Mouse (Mus musculus) Patski (cell line): ENCODE results near the gene E2f8. TPM values are rescaled to one million over a fixed set of nuclear protein-coding genes. Genes with fewer than 3 reads are reported as not detected.
A peak's percentile ranks its signal among the peaks of the same experiment; 100 is the strongest.

Experiments used
- ATAC-seq: fragments of 100-300 bp; one replicate; pipeline ENCODE4 v1.8.0; 2021
- CTCF ChIA-PET: fragments of 350-600 bp; sonication (Branson Sonifier 250); formaldehyde crosslinking; loops from one replicate; lab custom pipeline; 2022; ENCODE audit warnings: inconsistent platforms; lab: Charles Lee
- POLR2A ChIA-PET: fragments of 350-600 bp; sonication (Branson Sonifier 250); formaldehyde crosslinking; loops from one replicate; lab custom pipeline; 2022; ENCODE audit warnings: antibody characterized with exemption, inconsistent platforms; lab: Charles Lee
- DNase-seq: peaks from one replicate; pipeline ENCODE4 v3.0.0-alpha.2; 2011; ENCODE audit warnings: low read depth, low spot score
- H3K27me3 ChIP-seq: fragments of 371-371 bp; one replicate; pipeline ENCODE4 v1.5.1; 2021
- CTCF ChIP-seq: fragments of 100-300 bp; IDR thresholded peaks from one replicate; pipeline ENCODE4 v1.5.1; 2021
- in situ Hi-C: fragments of 300-500 bp; cut with MboI; formaldehyde crosslinking; loops from 3 replicates; pipeline ENCODE4 v1.11.1; 2018; ENCODE audit warnings: low pct_unique_long_range_greater_than_20kb, mixed read lengths
- polyA plus RNA-seq: library from polyadenylated mRNA; unstranded; gene quantifications from one replicate; pipeline ENCODE4 v1.2.3, GENCODE M21; 2021

The E2f8 gene
- polyA plus RNA-seq, 1 experiment from 2014 or later = 8.7 TPM

DNA sequence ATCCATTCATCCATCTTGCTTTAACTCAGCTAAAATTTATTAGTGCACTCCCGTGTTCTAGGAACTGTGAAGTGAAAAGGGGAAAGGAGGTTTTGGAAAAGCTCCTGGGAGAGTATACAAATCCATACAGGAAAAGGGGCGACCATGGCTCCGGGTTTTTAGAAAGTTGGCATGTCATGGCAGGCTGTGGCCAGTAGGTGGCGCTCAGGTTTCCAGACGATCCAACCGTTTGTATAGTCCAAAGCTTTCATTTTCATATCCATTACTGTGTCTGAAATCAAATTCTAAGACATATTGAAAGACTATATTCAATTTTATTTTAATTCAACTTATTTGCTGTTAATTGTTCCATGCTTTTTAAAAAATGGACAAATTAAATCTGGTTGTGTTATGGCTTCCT, 12.8 kb upstream of the E2f8 start:
- in situ Hi-C loops = loop anchor here (5.0 to 25.0 kb wide), 4 partner anchors 201 to 541 kb away; no protein-coding TSS in a partner anchor
- DNase-seq (no peak), ATAC-seq (no peak)
- ChIA-PET POLR2A (no interaction called here), CTCF (interaction anchor here (0.8 to 4.1 kb wide), 24 partner anchors 11 to 233 kb away, joined by 3 to 29 read pairs (median 4); partner anchors contain the start of genes E2f8 and Nav2)
- no peaks in the 10 kb centered on the region for H3K27me3 ChIP-seq
- TF ChIP-seq CTCF = peak; percentile 92

DNA sequence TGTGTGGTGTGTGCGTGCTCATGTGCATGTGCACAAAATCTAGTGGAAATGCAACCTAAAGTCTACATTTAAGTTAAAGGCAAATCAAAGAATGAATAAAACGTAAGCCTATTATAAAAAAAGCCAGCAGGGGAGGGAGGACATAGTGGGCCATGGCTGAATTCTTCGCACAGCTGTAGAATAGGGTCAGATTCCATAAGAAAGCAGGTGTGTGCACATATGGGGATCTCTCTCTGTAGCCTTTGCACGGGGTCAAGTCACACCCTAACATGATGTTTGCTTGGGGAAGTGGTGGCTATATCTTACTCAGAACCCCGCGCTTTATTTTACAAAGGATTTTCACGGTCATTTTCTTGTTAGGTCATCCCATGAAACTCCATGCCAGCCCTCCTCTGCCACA, 11.7 kb upstream of the E2f8 start:
- DNase-seq (no peak), ATAC-seq (no peak)
- in situ Hi-C loops = loop anchor here (5.0 to 25.0 kb wide), 4 partner anchors 202 to 542 kb away; no protein-coding TSS in a partner anchor
- no peaks in the 10 kb centered on the region for H3K27me3 ChIP-seq
- TF ChIP-seq CTCF = no peak
- POLR2A ChIA-PET = no interaction called here
- CTCF ChIA-PET = interaction anchor here (0.9 to 4.1 kb wide), 9 partner anchors 10 to 234 kb away, joined by 3 to 29 read pairs (median 4); partner anchors contain the start of genes E2f8 and Nav2

DNA sequence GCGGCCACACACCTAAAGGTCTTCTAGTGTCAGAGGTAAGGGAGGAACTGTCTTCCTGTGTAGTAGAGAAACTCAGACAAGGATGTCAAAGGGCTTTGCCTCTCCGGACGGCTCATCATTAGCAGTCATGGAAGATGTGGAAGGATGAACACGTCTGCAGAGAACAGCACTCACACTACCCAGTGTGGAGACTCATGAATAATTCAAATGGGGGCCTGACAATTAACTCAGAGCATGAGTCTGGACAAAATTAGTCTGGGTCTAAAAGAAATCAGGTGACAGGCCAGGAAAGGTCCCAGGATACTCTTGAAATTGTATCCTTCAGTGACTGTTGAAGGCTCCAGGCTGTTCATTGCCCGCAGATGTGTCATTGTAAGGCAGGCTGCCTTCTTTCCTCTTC, 9.6 kb upstream of the E2f8 start:
- no peak for ATAC-seq
- no peak for TF ChIP-seq CTCF
- POLR2A ChIA-PET = no interaction called here

DNA sequence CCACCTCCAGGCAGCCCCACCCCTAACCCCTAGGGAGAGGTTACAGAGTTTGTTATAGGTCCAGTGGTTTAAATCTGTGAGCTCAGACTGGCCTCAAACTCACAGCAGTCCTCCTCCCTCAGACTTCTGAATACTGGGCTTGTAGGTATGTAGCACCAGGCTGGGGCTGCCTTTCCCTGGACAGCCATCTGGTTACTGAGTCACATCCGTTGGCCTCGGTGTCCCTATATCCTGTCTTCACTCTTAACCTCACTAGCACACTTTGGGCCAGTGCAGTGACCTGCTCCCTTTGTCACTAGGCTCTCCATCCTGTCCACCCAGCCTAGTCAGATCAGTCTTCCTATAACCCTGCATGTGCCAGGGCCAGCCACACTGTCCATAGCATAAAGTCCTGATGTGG, 7.4 kb upstream of the E2f8 start:
- in situ Hi-C loops = loop anchor here (25.0 kb wide), 1 partner anchor 374 kb away; no protein-coding TSS in a partner anchor
- POLR2A ChIA-PET = no interaction called here
- no peak for TF ChIP-seq CTCF
- DNase-seq (no peak), ATAC-seq (no peak)
- no peaks in the 10 kb centered on the region for H3K27me3 ChIP-seq
- CTCF ChIA-PET = no interaction called here

More for the DNA sequence above, 9.6 kb upstream of the E2f8 start:
- CTCF ChIA-PET = interaction anchor here (0.9 to 1.2 kb wide), 3 partner anchors 12 to 142 kb away, joined by 3 read pairs; no protein-coding TSS in a partner anchor
- H3K27me3 ChIP-seq = no peaks in the 10 kb centered on the region
- in situ Hi-C loops = loop anchor here (5.0 to 25.0 kb wide), 4 partner anchors 204 to 544 kb away; no protein-coding TSS in a partner anchor
- DNase-seq = no peak

DNA sequence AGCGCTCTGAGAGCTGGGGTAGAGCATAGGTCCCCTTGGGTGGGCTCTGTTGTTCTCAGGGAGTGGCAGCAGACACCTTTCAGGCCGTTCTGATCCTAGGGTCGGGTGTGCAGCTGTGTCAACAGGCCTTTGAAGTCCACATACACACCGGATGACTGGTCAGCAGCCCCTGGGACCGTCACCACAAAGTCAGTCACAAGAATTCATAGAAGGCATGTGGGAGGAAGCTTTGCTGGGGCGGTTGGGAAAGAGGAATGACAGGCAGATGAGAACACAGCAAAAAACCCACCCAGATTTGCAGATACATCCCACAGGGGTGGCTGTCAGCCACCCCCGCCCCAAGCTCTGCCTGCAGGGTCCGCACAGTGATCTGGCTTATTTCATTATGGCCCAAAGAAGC, 6.6 kb upstream of the E2f8 start:
- POLR2A ChIA-PET = no interaction called here

DNA sequence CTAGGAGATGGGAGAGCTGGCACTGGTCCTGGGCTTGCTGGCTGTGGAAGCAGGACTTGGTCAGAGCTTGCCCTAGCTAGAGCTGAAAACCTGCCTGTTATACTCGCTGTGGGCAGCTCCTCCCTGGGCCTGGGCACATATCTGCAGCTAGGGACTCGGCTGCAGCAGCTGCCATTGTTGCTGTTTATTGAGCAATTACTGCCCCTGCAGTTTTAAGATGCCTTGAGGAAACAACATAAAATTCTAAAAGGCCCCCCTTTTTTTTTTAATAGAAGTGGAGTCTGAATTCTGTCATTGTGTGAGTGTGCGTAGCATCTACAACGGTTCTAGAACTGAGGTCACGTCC, 2.8 kb upstream of the E2f8 start:
- TF ChIP-seq CTCF = no peak
- DNase-seq = no peak
- POLR2A ChIA-PET = no interaction called here
- no peak for ATAC-seq
- CTCF ChIA-PET = interaction anchor here (0.7 to 4.0 kb wide), 2 partner anchors 10 to 127 kb away, joined by 3 to 22 read pairs; no protein-coding TSS in a partner anchor
- no peaks in the 10 kb centered on the region for H3K27me3 ChIP-seq
- in situ Hi-C loops = loop anchor here (25.0 kb wide), 1 partner anchor 378 kb away; no protein-coding TSS in a partner anchor

More for the DNA sequence above, 6.6 kb upstream of the E2f8 start:
- TF ChIP-seq CTCF = no peak
- in situ Hi-C loops = loop anchor here (25.0 kb wide), 1 partner anchor 374 kb away; no protein-coding TSS in a partner anchor
- DNase-seq (no peak), ATAC-seq (no peak)
- no peaks in the 10 kb centered on the region for H3K27me3 ChIP-seq
- CTCF ChIA-PET = no interaction called here

DNA sequence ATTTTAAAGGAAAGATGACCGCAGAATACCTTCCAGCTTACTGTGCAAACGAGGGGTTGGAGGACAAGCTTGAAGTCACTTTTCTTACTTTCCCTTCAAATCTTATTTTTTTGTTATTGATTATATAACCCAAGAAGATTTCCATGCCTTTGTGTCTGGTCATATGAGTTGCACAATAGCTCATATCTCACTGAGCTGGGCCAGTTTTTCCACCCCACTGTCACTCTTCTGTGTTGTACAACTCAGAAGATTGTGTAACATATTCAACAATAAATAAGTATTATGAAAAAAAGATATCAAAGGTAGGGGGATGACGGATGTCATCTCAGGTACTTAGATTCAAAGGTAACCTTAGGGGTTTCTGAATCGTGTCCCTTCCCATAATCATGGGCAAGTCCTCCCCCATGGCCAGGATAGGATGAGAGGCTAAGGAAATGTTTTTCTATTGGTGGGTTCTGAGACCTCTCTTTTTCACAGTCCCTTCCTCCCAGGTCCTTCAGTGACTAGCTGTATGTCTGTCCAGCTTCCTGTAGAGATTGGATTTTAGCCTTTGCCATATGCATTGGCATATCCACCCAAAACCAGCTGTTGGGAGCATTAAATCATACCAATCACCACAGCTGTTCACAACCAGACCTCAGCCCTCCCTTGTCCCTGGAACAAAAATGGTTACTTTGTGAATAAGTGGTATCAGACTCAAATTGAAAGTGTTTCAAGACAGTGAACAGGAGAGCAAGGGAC, 2.3 kb upstream of the E2f8 start:
- in situ Hi-C loops = loop anchor here (25.0 kb wide), 1 partner anchor 379 kb away; no protein-coding TSS in a partner anchor
- ATAC-seq = no peak
- H3K27me3 ChIP-seq = no peaks in the 10 kb centered on the region
- ChIA-PET CTCF (interaction anchor here (0.7 to 4.0 kb wide), 2 partner anchors 11 to 127 kb away, joined by 3 to 22 read pairs; no protein-coding TSS in a partner anchor), POLR2A (no interaction called here)
- DNase-seq = no peak
- TF ChIP-seq CTCF = no peak

DNA sequence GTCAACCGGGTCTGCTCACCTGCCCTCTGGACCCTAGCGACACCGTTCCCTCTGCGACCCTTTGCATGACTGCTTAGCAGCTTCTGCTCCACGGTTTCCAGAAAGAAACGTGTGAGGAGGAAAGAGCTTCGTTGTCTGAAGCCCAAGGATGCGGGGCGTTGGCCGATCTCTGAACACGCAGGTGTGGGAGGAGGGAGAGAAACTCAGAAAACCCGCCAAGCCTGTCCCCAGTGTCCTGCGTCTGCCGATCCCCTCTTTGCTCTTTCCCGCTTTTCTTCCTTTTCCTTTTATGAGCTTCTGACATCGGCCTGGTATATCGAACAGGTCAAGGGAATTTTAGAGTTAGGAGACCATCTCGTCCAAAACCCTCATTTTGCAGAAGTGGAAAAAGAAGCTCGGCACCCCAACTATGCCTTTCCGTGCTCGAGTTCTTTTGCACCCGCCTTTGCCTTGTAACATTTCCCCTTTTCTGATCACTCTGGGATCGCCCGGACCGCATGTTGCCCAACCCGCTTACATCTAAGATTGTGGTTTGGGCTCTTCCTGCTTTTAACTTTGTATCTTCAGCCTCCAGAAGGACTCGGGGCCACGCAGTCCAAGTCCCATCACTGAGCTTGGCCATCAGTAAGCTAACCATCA, 694 bp upstream of the E2f8 start:
- ATAC-seq (no peak), DNase-seq (no peak)
- TF ChIP-seq CTCF = no peak
- no peaks in the 10 kb centered on the region for H3K27me3 ChIP-seq
- in situ Hi-C loops = loop anchor here (25.0 kb wide), 1 partner anchor 380 kb away; no protein-coding TSS in a partner anchor
- ChIA-PET POLR2A (interaction anchor here (0.6 kb wide), 1 partner anchor 875 kb away, joined by 4 read pairs; no protein-coding TSS in a partner anchor), CTCF (interaction anchor here (0.9 to 4.0 kb wide), 3 partner anchors 12 to 244 kb away, joined by 3 to 22 read pairs (median 4); no protein-coding TSS in a partner anchor)

DNA sequence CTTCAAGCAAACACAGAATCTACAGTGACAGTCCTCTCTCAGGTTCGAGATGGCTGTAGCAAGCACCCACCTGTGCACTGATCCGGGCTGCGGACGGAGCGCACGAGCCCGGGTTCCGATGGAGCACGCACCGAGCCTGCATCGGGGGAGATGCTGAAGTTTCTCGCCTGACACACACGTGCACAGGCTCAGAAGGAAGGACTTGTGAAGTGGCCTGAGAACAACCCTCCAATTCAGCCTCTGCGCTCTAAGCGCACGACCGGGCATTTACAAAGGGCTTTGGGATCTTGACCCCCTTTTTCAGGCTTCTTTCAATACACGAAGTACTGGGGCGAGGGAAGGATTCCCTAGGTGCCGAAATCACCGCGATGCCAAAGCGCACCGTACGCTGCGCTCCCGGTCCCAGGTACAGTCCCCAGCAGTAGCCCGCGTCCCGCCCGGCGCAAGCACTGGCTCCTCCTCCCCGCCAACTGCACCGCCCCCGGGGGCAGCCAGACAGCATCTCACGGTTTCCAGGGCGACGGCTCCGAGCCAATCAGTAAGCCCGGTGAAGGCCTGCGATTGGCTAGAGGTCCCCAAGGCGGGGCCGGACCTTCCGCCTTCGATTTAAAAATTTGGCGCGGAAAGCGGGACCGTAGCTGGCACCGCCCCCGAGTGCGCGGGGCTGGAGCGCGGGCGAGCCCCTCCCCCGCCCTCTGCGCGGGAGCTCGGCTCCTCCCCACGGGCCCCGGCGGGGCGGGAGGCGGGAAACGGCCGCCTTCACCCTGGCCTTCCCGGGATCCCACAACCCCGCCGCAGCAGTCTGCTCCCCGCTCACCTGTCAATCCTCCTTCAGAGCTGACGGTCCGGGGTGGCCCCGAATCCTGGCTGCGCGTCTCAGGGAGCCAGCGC, 560 bp downstream of the E2f8 start:
- CTCF ChIA-PET = interaction anchor here (1.3 to 4.0 kb wide), 2 partner anchors 13 to 245 kb away, joined by 4 to 22 read pairs; no protein-coding TSS in a partner anchor
- TF ChIP-seq CTCF = no peak
- DNase-seq (peak; percentile 84), ATAC-seq (peak; percentile 97)
- POLR2A ChIA-PET = interaction anchor here (1.0 kb wide), 2 partner anchors 19 to 233 kb away, joined by 3 read pairs; no protein-coding TSS in a partner anchor
- in situ Hi-C loops = loop anchor here (25.0 kb wide), 1 partner anchor 381 kb away; no protein-coding TSS in a partner anchor
- no peaks in the 10 kb centered on the region for H3K27me3 ChIP-seq
